Mouse (Mus musculus) MEL (cell line): ENCODE data around the gene Abhd15. TPM values are rescaled to one million over a fixed set of nuclear protein-coding genes. Genes with fewer than 3 reads are reported as not detected.
A peak's percentile ranks its signal among the peaks of the same experiment; 100 is the strongest.

Source experiments
- DNase-seq: peaks from one replicate; pipeline ENCODE4 v3.0.0; 2011; ENCODE audit warnings: low read depth, low spot score
- H3K27ac ChIP-seq: 2 replicates; pipeline ENCODE4 v1.5.1; 2012; ENCODE audit warnings: low read depth, mild to moderate bottlenecking, control low read depth, low read length, moderate library complexity; ENCODE audit not compliant: control insufficient read depth
- H3K27me3 ChIP-seq, 2 experiments: fragments of 150-350 bp in 1 of 2; sonication (generic) in 1 of 2; 2 replicates each; pipeline ENCODE4 v1.6.1; 2012; ENCODE audit warnings: low read length in 2 of 2, mild to moderate bottlenecking in 2 of 2, improper control_type of control experiment in 1 of 2, moderate library complexity in 1 of 2; ENCODE audit not compliant: insufficient read depth in 2 of 2, control insufficient read depth in 1 of 2
- H3K36me3 ChIP-seq, 2 experiments: 2 replicates each; pipeline ENCODE4 v1.6.1; 2012 to 2014; ENCODE audit warnings: low read length in 2 of 2, improper control_type of control experiment in 1 of 2, inconsistent platforms in 1 of 2, mild to moderate bottlenecking in 1 of 2; ENCODE audit not compliant: insufficient read depth in 2 of 2, control insufficient read depth in 1 of 2
- H3K4me1 ChIP-seq, 2 experiments: fragments of 150-350 bp in 1 of 2; sonication (generic) in 1 of 2; 2 replicates each; pipeline ENCODE4 v1.6.1; 2012; ENCODE audit warnings: low read length in 2 of 2, improper control_type of control experiment in 1 of 2, mild to moderate bottlenecking in 1 of 2; ENCODE audit not compliant: insufficient read depth in 2 of 2, control insufficient read depth in 1 of 2
- H3K4me3 ChIP-seq, 2 experiments: fragments of 150-350 bp in 1 of 2; sonication (generic) in 1 of 2; 2 replicates each; pipeline ENCODE4 v1.5.1; 2012; ENCODE audit warnings: low read depth in 2 of 2, low read length in 2 of 2, mild to moderate bottlenecking in 2 of 2, moderate library complexity in 2 of 2, control low read depth in 1 of 2, improper control_type of control experiment in 1 of 2; ENCODE audit not compliant: control insufficient read depth in 1 of 2, insufficient read depth in 1 of 2
- H3K79me2 ChIP-seq: 2 replicates; pipeline ENCODE4 v1.6.1; 2012; ENCODE audit warnings: mild to moderate bottlenecking, low read length, moderate library complexity; ENCODE audit not compliant: control insufficient read depth, poor library complexity, insufficient read depth
- H3K9ac ChIP-seq: 2 replicates; pipeline ENCODE4 v1.6.1; 2012; ENCODE audit warnings: low read depth, mild to moderate bottlenecking, control low read depth, low read length, moderate library complexity; ENCODE audit not compliant: control insufficient read depth, poor library complexity, severe bottlenecking
- H3K9me3 ChIP-seq: fragments of 150-350 bp; sonication (generic); replicated peaks from 2 replicates; pipeline ENCODE4 v1.6.1; 2012; ENCODE audit warnings: mild to moderate bottlenecking, low read length, improper control_type of control experiment, moderate library complexity; ENCODE audit not compliant: insufficient read depth
- BHLHE40 ChIP-seq: IDR thresholded peaks from 2 replicates; pipeline ENCODE4 v1.6.1; 2012; ENCODE audit warnings: low read depth, mild to moderate bottlenecking, inconsistent platforms, low read length, improper control_type of control experiment, borderline replicate concordance
- CTCF ChIP-seq, 3 experiments: IDR thresholded peaks in 2 of 3; conservative IDR thresholded peaks in 1 of 3; 2 replicates each; pipeline ENCODE4 v1.5.1; 2011 to 2012; ENCODE audit warnings: low read length in 3 of 3, low read depth in 2 of 3, mild to moderate bottlenecking in 2 of 3, improper control_type of control experiment in 1 of 3, inconsistent platforms in 1 of 3, mixed read lengths in 1 of 3, moderate library complexity in 1 of 3; ENCODE audit not compliant: control insufficient read depth in 1 of 3, insufficient read depth in 1 of 3, poor library complexity in 1 of 3, severe bottlenecking in 1 of 3
- ELF1 ChIP-seq: IDR thresholded peaks from 2 replicates; pipeline ENCODE4 v1.6.1; 2014; ENCODE audit warnings: low read depth, mild to moderate bottlenecking, inconsistent platforms, low read length, improper control_type of control experiment, moderate library complexity
- EP300 ChIP-seq, 2 experiments: IDR thresholded peaks; 2 replicates each; pipeline ENCODE4 v1.6.1; 2011; ENCODE audit warnings: improper control_type of control experiment in 2 of 2, low read length in 2 of 2, low read depth in 1 of 2, mild to moderate bottlenecking in 1 of 2
- HCFC1 ChIP-seq: IDR thresholded peaks from 2 replicates; pipeline ENCODE4 v1.6.1; 2012; ENCODE audit warnings: low read depth, mild to moderate bottlenecking, inconsistent platforms, low read length, improper control_type of control experiment, moderate library complexity
- JUND ChIP-seq: IDR thresholded peaks from 2 replicates; pipeline ENCODE4 v1.6.1; 2011; ENCODE audit warnings: low read depth, mild to moderate bottlenecking, improper control_type of control experiment, low read length
- KAT2A ChIP-seq: conservative IDR thresholded peaks from 2 replicates; pipeline ENCODE4 v1.6.1; 2012; ENCODE audit warnings: low read depth, low read length, improper control_type of control experiment, inconsistent platforms
- MAZ ChIP-seq: IDR thresholded peaks from 2 replicates; pipeline ENCODE4 v1.6.1; 2012; ENCODE audit warnings: low read depth, mild to moderate bottlenecking, inconsistent platforms, low read length, improper control_type of control experiment
- MEF2A ChIP-seq: IDR thresholded peaks from 2 replicates; pipeline ENCODE4 v1.6.1; 2014; ENCODE audit warnings: low read depth, mild to moderate bottlenecking, inconsistent platforms, low read length, improper control_type of control experiment; ENCODE audit not compliant: poor library complexity, insufficient replicate concordance, severe bottlenecking; ENCODE audit errors: extremely low read depth
- MXI1 ChIP-seq: IDR thresholded peaks from 2 replicates; pipeline ENCODE4 v1.6.1; 2011; ENCODE audit warnings: mild to moderate bottlenecking, low read depth, low read length, improper control_type of control experiment
- MYB ChIP-seq: IDR thresholded peaks from 2 replicates; pipeline ENCODE4 v1.6.1; 2011; ENCODE audit warnings: mild to moderate bottlenecking, low read depth, low read length, improper control_type of control experiment
- NELFE ChIP-seq: IDR thresholded peaks from 2 replicates; pipeline ENCODE4 v1.6.1; 2011; ENCODE audit warnings: low read depth, low read length, improper control_type of control experiment
- NRF1 ChIP-seq: IDR thresholded peaks from 2 replicates; pipeline ENCODE4 v1.6.1; 2014; ENCODE audit warnings: low read depth, mild to moderate bottlenecking, inconsistent platforms, low read length, improper control_type of control experiment, moderate library complexity; ENCODE audit not compliant: poor library complexity, insufficient read depth, severe bottlenecking
- POLR2AphosphoS2 ChIP-seq: IDR thresholded peaks from 2 replicates; pipeline ENCODE4 v1.6.1; 2011; ENCODE audit warnings: low read length, improper control_type of control experiment
- POLR2AphosphoS5 ChIP-seq: IDR thresholded peaks from 2 replicates; pipeline ENCODE4 v1.6.1; 2012; ENCODE audit warnings: low read depth, borderline replicate concordance, mild to moderate bottlenecking, inconsistent platforms, low read length, moderate library complexity, mixed read lengths
- RAD21 ChIP-seq: IDR thresholded peaks from 2 replicates; pipeline ENCODE4 v1.6.1; 2011; ENCODE audit warnings: mild to moderate bottlenecking, low read depth, low read length, improper control_type of control experiment
- SIN3A ChIP-seq: IDR thresholded peaks from 2 replicates; pipeline ENCODE4 v1.6.1; 2012; ENCODE audit warnings: low read length, improper control_type of control experiment, inconsistent platforms
- SMC3 ChIP-seq: IDR thresholded peaks from 2 replicates; pipeline ENCODE4 v1.6.1; 2011; ENCODE audit warnings: low read depth, low read length, improper control_type of control experiment
- TBP ChIP-seq: IDR thresholded peaks from 2 replicates; pipeline ENCODE4 v1.8.0; 2011; ENCODE audit warnings: low read depth, low read length, improper control_type of control experiment
- TCF12 ChIP-seq: IDR thresholded peaks from 2 replicates; pipeline ENCODE4 v1.6.1; 2014; ENCODE audit warnings: low read depth, mild to moderate bottlenecking, inconsistent platforms, low read length, improper control_type of control experiment, moderate library complexity
- UBTF ChIP-seq: IDR thresholded peaks from 2 replicates; pipeline ENCODE4 v1.6.1; 2012; ENCODE audit warnings: low read depth, mild to moderate bottlenecking, inconsistent platforms, low read length, improper control_type of control experiment, moderate library complexity, borderline replicate concordance; ENCODE audit not compliant: insufficient read depth
- USF1 ChIP-seq: IDR thresholded peaks from 2 replicates; pipeline ENCODE4 v1.6.1; 2014; ENCODE audit warnings: low read depth, mild to moderate bottlenecking, inconsistent platforms, low read length, improper control_type of control experiment, moderate library complexity
- USF2 ChIP-seq, 2 experiments: IDR thresholded peaks; 2 replicates each; pipeline ENCODE4 v1.6.1; 2011 to 2012; ENCODE audit warnings: improper control_type of control experiment in 2 of 2, low read length in 2 of 2, borderline replicate concordance in 1 of 2, inconsistent platforms in 1 of 2, low read depth in 1 of 2, mild to moderate bottlenecking in 1 of 2; ENCODE audit not compliant: insufficient read depth in 1 of 2
- ZC3H11A ChIP-seq: IDR thresholded peaks from 2 replicates; pipeline ENCODE4 v1.6.1; 2012; ENCODE audit warnings: low read depth, mild to moderate bottlenecking, inconsistent platforms, low read length, improper control_type of control experiment
- ZMIZ1 ChIP-seq: IDR thresholded peaks from 2 replicates; pipeline ENCODE4 v1.6.1; 2012; ENCODE audit warnings: low read depth, mild to moderate bottlenecking, inconsistent platforms, low read length, improper control_type of control experiment, moderate library complexity
- ZNF384 ChIP-seq: IDR thresholded peaks from 2 replicates; pipeline ENCODE4 v1.6.1; 2012; ENCODE audit warnings: low read depth, mild to moderate bottlenecking, inconsistent platforms, low read length, improper control_type of control experiment
- polyA plus RNA-seq, 2 experiments: library from polyadenylated mRNA; stranded (reverse) in 1 of 2; unstranded in 1 of 2; fragments of >175 nt in 1 of 2; fragments of >200 nt in 1 of 2; gene quantifications; 2 replicates each; pipeline versions ENCODE4 v1.2.1 to v1.2.4; 2012; ENCODE audit warnings: low replicate concordance in 2 of 2, low read depth in 1 of 2; ENCODE audit not compliant: insufficient read length in 2 of 2, insufficient read depth in 1 of 2, missing spikeins in 1 of 2
- total RNA-seq: library from RNA; depleted of rRNA; stranded (reverse); fragments of 300-350 nt; gene quantifications from 2 replicates; pipeline ENCODE4 v1.2.3, GENCODE M21; 2012

The Abhd15 gene
- total and polyA plus RNA-seq, 3 experiments = 1.7 to 1.9 TPM; not detected in 1

DNA sequence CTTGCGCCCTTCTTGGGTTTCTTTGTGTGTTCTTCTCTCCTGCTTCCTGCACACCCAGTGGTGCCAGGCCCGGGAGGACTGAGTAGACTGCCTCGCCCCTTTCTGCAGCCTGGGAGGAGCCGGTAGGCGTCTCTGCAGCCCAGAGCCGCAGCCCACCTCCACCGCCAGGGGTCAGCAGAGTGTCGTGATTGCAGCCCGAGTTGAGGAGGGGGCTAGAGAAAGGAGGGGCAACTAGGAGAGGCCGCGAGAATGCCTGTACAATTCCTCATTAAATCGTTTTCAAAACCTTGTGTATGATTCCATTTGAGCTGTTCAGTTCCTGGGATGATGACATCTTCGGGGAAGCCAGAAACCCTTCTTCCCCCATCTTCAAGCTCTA, 23.8 kb upstream of the Abhd15 start:
- Histone ChIP-seq H3K36me3 (peaks cover 0 to 33% of the 10 kb centered on the region in 2 experiments; a peak in 2 of 4 replicates), H3K9me3 (no peaks in the 10 kb centered on the region), H3K27me3 (no peaks in the 10 kb centered on the region), H3K4me1 (peaks cover 2 to 41% of the 10 kb centered on the region in 2 experiments; a peak in 3 of 4 replicates), H3K4me3 (peak overlapping the region; percentile 86 to 90), H3K9ac (peak overlapping the region; percentile 93), H3K27ac (peak overlapping the region; percentile 96), H3K79me2 (peaks cover 62% of the 10 kb centered on the region)
- TF ChIP-seq BHLHE40 = 0 out of 2 replicates have a peak, but pooled peaks have one; percentile 23
- TF ChIP-seq ZMIZ1 = no peak; the same call in 1 of the 2 replicates
- TF ChIP-seq KAT2A = no peak; the same call in 1 of the 2 replicates
- TF ChIP-seq UBTF = peak; percentile 36; the same call in 1 of the 2 replicates
- TF ChIP-seq ELF1 = no peak; the same call in 1 of the 2 replicates
- no peak for TF ChIP-seq JUND
- no peak for TF ChIP-seq USF2 (IDR thresholded peaks at IDR 0.05; ENCODE audit: borderline replicate concordance in 1 of 2, insufficient read depth in 1 of 2, low read depth in 1 of 2, low read length in 2 of 2)
- TF ChIP-seq POLR2AphosphoS2 = peak; percentile 31; the same call in 1 of the 2 replicates
- no peak for TF ChIP-seq MYB
- TF ChIP-seq USF1 = no peak
- TF ChIP-seq MXI1 = no peak; the same call in 1 of the 2 replicates
- no peak for TF ChIP-seq POLR2AphosphoS5
- TF ChIP-seq HCFC1 = peak; percentile 70
- TF ChIP-seq ZNF384 = no peak
- peak; percentile 88 to 100 (median 99) for TF ChIP-seq CTCF (IDR thresholded peaks at IDR 0.05 in 2 of 3, conservative IDR thresholded peaks at IDR 0.05 in 1 of 3; ENCODE audit: control insufficient read depth in 1 of 3, insufficient read depth in 1 of 3, low read depth in 2 of 3, low read length in 3 of 3, poor library complexity in 1 of 3, severe bottlenecking in 1 of 3)
- peak; percentile 73; the same call in 1 of the 2 replicates for TF ChIP-seq SIN3A
- TF ChIP-seq TBP = 0 out of 2 replicates have a peak, but pooled peaks have one; percentile 8
- TF ChIP-seq MEF2A = no peak
- peak; percentile 99 for TF ChIP-seq MAZ
- peak; percentile 85 for TF ChIP-seq SMC3
- peak; percentile 85 for TF ChIP-seq RAD21
- TF ChIP-seq NRF1 = no peak
- TF ChIP-seq TCF12 = peak; percentile 45; the same call in 1 of the 2 replicates
- TF ChIP-seq ZC3H11A = peak; percentile 69
- TF ChIP-seq EP300 (IDR thresholded peaks at IDR 0.05; ENCODE audit: low read depth in 1 of 2, low read length in 2 of 2) = peak in 1 of 2 experiments; percentile 37; a peak in 2 of 4 replicates
- TF ChIP-seq NELFE = no peak
- peak; percentile 95 for DNase-seq
